Mouse (Mus musculus) kidney, adult 11 months (tissue): ENCODE measurements around the gene Stard3.
"Not testable (repeated sequence)": the region's sequence is repeated elsewhere in the genome, so short reads cannot be mapped to it uniquely, and the experiment has no call there.

Source experiments
- DNase-seq: peaks from one replicate; pipeline ENCODE4 v3.0.0; 2022

Gene Stard3

DNA sequence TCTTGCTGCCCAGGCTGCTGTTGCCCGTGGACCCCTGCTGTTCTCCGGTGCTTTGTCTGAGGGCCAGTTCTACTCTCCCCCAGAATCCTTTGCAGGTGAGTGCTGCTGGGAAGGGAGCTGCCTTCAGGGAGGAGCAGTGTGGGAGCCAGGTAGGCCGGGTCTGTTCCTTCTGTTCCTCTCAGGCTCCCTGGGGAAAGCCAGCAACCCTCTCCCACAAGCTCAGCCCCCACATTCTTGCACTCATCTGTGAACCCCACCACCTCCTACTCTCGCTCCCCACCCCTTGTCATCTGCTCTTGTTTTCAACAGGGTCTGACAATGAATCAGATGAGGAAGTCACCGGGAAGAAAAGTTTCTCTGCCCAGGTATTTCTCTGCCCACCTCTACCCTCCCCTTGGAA lies 18.6 kb downstream of the Stard3 start:
- DNase-seq = no peak

DNA sequence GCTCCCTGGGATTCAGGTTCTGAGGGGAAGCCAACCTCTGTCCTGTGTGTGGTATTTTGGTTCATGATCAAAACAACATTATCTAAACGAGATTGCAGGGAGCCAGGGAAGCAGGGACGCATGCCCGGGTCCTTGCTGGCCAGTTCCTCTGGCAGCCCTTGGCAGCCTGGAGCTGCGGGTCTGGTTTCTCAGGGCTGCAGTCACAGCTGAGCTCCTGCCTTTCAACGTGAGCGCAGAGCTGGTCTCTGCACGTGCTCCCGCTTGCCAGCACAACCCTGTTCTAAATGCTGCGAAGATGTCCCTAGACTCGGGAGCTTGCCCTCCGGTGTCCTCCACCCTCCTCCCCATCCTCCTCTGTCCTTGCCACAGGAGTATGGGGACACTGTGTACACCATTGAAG lies 19.6 kb downstream of the Stard3 start:
- no peak for DNase-seq

DNA sequence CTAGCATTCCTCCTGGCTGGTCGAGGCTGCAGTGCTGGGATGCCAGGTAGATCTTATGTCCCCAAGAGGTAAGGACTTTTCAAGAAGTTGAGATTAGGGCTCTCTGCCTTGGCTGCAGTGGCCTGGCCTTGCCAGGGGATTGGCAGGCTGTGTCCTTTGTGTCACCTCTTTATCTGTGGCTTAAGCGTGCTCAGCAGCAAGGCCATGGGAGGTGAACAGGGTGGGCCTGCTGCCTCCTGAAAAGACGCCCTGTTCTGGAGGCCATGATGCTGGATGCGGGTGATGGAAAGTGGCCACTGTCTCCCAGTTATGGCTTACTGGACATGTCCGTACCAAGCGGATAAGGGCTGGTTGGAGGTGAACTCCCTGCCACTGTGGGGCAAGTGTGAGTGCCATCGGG lies 21.2 kb downstream of the Stard3 start:
- DNase-seq = no peak

DNA sequence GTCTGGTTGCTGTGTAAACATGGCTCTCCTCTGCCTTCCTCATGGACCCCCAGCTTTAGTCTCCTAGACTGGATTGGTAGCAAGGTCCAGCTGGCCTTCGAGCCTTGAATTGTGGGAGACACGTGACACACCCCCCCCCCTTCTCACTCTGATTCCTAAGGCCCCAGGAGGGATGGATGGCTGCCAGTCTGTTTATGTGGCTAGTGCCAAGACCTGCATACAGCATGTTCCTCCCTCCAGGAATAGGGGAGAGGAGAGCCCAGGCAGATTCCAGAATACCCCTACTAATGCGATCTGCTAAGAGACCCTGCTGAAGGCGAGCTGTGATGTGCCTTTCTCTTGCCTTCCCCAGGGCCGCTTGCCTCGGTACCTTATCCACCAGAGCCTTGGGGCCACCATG lies 21.9 kb downstream of the Stard3 start:
- DNase-seq = peak; percentile 58

DNA sequence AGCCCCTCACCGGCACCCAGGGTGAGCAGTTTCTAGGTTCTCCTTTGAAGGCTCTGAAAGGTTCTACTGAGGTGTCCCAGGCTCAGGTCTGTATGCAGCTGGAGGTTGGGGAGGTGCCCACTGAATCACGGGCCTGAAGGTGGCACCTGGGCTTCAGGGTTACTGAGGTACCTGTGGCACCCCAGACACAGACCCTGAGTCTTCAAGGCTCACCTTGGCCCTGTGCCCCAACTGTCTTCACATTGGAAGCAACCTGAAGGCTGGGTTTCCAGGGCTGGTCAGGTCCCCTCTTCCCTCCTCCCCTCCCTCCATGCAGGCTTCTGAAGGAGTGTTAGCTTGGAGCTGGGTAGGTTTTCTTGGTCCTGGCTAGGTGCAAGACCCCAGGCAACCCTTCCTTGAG lies 23.5 kb downstream of the Stard3 start:
- no peak for DNase-seq

DNA sequence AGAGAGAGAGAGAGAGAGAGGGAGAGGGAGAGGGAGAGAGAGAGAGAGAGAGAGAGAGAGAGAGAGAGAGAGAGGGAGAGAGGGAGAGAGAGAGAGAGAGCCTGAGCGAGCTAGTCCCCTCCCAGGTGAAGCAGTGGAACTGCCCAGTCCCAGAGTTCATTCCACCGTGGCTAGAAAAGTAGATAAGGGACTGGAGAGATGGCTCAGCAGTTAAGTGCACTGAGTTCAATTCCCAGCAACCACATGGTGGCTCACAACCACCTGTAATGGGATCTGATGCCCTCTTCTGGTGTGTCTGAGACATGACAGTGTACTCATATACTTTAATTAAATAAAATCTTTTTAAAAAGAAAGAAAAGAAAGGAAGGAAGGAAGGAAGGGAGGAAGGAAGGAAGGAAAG lies 24.2 kb downstream of the Stard3 start:
- DNase-seq = not testable (repeated sequence)

DNA sequence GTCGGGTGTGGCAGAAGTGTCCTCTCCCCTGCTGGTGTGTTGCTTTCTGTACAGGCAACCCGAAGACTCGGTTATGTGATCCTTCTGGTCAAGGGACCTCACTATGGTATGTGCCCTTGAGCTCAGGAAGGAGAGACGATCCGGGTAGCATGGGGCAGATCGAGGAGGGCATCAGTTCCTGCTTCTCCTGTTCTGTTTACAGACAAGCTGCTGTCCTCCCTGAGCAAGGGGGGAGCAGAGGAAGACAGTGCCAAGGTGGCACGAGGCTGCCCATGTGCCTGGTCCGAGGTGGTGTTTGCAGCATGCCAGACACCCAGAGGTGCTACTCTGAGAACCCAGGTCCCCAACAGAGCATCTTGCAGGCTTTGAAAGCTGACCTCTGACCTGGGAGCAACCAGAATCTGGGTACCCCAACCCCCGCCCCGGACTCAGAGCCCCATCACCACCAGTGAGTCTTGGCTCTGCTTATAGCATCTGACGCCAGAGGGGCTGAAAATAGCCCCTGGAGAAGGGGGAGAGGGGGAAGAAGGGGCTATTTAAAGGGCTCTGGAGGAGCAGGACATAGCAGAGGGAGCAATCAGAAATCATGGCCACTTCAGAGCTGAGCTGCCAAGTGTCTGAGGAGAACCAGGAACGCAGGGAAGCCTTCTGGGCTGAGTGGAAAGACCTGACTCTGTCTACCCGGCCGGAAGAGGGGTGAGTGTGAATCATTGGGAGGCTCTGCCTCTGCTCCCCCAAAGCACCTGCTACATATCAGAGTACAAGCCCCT lies 25.3 kb downstream of the Stard3 start, which contains the start of gene Tcap:
Gene Tcap (plus strand): TSS at position 551 of the 770 bp plus-strand sequence.
- DNase-seq = no peak

DNA sequence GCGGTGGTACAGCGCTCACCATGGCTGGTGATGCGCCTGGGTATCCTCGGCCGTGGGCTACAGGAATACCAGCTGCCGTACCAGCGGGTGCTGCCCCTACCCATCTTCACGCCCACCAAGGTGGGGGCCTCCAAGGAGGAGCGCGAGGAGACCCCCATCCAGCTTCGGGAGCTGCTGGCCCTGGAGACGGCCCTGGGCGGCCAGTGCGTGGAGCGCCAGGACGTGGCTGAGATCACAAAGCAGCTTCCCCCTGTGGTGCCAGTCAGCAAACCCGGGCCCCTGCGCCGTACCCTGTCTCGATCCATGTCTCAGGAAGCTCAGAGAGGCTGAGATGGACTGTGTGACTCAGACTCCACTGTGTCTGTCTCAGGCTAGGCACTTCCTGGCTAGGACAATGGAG lies 26.0 kb downstream of the Stard3 start:
- no peak for DNase-seq

DNA sequence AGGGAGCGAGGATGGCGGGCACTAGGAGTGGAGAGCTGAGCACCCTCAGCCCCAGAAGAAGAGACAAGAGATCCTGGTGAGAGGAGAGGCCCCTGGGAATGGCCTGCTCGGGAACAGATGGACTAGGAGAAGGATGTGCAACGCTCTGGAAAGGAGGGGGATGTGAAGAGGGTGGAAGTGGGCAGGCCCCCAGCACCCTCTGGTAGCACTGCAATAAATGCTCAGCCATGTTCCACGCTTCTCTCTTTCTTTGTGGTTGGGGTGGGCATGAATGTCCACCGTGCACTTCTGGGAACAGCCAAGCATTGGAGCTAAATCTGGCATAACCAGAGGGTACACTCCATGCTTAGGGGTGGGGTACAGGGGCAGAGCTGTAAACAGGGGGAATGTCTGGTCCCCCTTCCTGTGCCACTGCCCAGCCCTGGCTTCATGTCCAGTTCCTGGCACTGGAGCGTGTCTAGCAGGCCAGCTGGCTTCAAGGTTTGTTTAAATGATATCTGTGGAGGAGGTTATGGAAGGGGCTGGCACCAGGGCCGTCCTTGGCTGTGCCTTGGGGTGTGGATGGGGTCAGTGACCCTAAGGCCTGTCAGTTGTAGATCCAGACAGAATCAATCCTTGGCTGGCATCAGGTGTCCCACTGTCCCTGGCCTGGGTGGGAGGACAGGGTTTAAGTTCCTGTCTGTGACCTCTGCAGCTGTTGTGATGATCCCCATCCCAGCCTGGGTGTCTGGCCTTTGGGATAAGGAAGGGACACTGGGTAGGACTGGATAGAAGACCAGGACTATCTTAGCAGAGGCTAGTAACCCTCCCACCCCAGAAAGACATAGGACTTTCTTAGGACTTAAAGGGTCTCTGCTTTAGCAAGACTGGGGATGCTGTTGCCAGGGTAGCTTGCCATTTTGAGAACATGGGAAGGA lies 26.8 kb downstream of the Stard3 start:
- DNase-seq = no peak

DNA sequence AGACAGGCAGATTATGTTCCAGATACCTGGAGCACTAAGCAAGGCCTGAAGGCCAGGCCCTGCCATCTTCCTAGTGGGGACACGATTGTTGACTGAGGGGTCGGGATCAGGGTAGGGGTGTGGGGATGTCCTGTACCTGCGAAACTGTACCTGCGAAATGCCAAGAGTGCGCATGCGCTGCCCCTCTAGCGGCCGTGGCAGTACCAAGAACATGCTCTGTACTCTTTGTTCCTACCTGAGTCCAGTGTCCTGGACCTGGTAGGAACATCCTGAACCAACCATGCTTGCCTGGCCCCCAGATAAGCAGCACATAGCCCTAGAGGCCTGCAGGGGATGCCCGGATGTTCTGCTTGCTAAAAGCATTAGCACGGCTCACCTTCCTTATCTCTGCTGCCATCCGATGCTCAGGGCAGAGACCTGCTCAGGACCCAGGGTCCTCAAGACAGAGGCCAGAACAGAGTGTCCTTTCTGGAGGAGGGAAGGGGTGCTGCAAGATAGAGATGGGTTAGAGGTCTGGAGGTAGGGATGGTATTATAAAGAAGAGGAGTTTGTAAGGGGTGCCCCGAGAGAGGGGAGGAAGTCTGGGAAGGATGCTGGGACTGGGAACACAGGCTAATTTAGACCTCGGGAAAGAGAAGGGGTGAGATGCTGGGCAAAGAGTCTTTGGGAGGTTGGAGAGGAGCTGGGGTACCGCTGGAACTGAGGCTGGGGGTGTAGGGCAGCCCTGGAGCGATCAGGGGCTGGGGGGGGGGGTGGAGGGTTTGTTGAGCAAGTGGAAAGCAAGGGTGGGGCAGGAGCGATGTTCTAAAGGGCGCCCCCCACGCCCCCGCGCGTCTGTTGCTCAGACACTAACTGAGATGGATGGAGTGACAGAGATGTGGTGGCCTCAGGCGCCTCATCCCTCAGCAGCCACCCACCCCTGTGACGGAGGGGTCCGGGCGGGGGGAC lies 27.7 kb downstream of the Stard3 start, which contains the start of gene Pnmt:
Gene Pnmt (plus strand): TSS at position 813 of the 948 bp plus-strand sequence.
- no peak for DNase-seq

DNA sequence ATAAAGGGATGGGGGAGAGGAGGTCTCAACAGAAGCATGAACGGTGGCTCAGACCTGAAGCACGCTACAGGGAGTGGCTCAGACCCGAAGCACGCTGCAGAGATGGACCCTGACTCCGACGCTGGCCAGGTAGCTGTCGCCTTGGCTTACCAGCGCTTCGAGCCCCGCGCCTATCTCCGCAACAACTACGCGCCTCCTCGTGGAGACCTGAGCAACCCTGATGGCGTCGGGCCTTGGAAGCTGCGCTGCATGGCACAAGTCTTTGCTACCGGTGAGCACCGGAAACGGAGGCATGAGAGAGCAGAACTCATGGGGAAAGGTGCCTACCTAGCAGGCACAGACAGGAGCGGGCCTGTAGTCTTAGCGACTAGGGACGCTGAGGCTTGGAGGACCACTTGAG lies 28.4 kb downstream of the Stard3 start:
- DNase-seq = no peak

DNA sequence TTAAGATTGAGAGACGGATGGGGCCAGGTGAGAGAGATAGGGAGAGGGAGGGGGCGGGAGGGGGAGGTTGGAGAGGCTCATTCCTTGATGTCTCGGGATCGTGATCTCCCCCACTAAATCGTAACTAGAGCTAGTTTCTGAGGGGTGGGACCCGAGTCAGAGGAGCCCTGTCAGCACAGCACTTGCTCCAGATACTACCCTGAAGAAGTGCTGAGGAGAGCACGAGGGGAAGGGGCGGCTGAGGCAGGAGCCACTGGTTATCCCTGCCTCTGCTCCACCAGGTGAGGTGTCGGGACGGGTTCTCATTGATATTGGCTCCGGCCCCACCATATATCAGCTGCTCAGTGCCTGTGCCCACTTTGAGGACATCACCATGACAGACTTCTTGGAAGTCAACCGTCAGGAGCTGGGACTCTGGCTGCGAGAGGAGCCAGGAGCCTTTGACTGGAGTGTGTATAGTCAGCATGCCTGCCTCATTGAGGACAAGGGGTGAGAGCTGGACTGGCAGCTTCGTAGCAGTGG lies 28.9 kb downstream of the Stard3 start:
- no peak for DNase-seq

DNA sequence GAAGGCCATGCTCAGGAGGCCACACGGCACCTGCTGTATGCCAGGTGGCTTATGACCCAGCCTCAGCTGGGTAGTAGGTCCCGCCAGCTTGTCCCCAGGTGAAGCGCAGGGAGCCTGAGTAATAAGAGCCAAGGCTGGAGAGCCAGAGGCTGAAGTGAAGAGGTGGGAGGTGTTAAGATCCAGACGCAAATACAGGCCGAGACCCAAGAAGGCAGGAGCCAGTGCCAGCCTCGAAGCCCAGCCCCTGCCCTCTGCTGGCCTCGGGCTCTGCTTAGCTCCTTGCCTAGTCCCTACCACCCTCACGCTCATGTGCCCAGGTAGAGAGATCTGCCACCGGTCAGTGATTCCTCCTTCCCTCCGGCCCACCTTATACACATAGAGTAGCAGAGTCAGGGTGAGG lies 30.1 kb downstream of the Stard3 start:
- peak; percentile 61 for DNase-seq

DNA sequence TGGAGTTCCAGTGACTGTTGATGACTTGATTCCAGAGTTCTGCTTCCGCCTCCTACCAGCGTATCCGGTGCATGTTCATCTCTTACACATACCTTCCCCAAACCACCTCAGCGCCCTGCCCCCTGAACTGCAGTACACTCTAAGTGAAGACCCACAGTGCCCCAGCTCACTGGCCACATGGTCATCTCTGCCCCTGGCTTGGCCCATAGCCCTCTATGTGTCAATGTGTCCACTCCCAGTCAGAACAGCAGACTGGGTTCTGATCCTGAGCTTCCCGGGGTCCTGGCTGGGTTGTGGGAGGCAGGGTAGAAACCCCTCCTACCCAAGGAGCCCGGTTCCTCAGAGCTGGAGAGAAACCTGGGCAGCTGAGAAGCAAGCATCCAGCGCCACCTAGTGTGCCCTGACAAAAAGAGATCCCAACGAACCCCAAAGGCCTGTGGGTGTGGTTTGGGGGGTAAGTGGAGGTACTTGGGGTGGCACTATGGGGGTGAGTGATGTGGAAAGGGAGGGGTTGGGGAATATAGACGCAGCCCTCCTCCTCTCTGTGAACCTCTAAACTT lies 31.1 kb downstream of the Stard3 start:
- DNase-seq = peak; percentile 50

DNA sequence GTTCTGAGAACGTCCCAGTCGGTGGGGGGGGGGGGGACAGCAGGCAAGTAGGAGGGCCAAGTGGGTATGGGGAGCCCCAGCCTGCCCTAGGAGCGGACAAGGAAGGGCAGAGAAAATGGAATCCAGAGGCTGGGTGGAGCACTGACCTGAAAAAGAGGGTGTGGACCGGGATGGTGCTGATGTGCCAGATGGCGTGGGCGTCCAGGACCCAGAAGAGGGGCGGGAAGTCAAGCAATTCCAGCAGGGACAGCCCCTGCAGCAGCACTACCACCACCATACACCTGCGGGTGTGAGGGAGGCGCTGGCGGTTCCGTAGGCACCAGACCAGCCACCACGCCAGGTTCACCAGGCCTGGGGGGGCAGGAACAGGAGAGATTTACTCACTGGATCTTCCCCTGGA lies 32.0 kb downstream of the Stard3 start:
- DNase-seq = no peak

DNA sequence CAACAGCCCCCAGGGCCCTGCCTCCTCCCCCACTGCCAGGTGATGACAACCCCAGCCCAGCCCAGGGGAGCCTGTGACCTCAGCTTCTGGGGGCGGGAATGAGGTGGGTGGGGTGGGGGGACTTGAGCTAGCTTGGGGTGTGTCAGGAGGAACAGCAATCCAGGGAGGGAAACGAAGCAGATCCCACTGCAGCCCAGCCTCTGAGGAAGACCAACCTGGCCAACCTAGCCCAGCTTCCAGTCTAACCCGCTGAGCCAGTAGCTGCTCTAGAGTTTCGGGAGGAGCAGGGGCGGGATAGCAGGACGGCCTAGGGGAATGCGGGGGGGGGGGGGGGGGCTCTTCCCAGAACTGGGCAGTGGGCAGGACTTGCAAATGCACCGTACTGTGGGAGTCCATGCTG lies 33.9 kb downstream of the Stard3 start:
- no peak for DNase-seq

DNA sequence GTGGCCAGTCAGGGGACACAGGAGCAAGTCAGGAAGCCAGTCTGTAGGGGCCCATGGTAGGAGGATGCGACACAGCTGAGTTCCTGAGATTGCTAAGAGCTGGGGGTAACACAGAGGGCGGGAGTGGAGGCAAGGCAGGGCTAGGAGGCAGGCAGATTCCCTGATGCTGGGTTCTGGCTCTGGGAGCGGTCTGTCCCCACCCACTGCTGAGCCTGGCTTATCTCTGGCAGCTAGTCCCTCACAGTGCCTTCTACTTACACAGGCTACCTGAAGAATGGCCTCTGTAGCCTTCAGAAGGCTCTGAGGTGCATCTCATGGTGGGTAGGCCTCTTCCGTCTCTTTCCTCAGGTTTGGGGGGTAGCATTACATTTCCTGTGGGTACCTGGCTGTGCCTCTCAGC lies 34.5 kb downstream of the Stard3 start:
- no peak for DNase-seq

DNA sequence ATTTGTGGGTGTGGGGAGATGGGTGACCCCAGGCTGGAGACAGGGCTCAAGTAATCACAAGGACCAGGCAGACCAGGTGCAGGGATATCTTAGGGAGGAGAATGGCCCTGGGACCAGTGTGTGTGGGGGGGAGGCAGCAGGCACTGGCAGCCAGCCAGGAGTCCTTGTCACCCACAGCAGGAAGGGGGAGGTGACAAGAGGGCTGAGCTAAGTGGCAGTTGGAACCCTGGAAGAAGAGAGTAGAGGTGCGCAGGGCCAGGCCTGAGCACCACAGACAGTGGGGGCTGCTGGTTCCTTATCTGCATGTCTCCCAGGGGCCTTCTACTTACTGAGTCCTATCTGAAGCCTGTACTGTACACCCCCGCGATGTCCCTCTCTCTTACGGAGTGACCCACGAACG lies 35.1 kb downstream of the Stard3 start:
- DNase-seq = no peak

DNA sequence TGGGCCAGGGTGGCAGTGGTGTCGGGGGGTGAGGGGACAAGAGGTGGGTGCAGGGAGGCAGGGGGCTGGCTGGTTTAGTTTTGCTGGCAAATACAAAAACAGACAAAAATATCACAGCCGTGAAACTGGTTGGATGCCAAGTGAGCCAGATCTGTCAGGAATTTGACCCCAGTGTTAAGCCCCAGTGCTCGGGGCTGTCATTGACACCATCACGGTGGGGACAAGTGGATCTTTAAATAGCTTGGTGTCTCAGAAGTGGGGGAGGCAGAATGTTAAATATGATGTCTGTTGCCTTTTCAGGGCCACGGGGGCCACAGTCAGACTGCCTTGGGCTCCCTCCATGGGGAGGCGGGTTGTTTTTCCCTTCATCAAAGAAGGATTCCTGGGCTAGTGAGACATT lies 36.1 kb downstream of the Stard3 start:
- DNase-seq = no peak

DNA sequence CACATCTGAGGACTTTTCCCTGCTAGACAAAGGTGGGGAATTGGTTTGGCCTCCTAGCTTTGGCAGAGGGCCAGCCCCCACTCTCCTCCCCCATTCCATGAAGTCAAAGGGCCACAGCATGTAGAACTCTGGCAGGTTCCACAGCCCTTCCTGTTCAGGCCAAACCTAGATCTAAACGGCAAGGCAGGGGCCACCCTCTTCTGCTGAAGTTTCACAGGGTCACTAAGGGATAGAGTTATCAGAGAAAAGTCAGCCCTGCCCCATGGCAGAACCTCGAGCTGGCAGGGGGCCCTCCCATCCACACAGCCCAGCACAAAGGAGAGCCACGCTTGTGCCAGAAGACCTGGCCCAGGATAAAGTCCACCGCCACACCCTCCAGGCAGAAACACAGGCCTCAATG lies 36.9 kb downstream of the Stard3 start:
- DNase-seq = peak; percentile 85

DNA sequence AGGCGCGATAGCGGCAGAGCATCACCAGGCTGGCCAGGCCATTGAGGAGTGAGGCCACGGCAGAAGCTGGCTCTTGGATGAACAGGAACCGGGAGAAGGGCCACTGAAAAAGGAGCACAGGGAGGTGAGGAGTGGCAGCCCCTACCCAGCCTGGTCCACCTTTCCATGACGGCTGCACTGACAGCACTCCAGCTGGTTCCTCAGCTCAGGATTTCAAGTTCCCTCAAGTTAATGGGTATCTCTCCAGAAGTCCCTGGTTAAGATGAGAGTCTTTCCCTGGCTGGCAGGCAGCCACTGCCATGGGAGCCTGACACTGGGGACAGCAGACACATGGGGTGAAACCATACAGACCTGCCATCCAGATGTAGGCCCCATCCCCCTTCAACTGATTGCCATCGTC lies 39.8 kb downstream of the Stard3 start:
- no peak for DNase-seq

DNA sequence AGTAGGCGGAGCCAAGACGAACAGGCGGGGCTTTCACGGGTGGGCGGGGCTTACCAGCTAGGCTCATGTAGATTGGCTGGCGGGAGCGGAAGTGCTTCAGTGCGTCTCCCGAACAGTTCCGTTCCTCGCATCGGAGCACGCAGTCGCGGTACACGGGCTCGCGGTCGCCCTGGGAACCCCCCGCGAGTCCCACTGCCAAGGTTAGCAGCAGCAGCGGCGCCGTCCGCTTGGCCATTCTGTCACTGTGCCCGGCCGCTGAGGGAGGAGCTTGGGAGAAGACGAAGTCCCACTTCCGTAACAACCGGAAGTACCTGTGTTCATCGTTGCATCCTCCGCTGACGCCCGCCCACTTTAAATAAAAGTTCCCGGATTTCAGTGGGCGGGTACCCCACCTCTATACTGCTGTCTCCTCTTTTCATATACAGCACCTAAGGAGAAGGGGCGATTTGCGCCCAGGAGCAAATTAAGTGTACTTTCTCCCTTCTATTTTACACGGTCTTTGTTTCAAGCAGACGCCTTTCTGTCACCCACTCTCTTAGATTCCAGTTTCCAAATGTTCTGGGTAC lies 42.1 kb downstream of the Stard3 start, which contains the start of gene Pgap3:
Gene Pgap3 (minus strand): TSS at position 330 of the 566 bp plus-strand sequence.
- DNase-seq = peak; percentile 93
